Mouse (Mus musculus): ENCODE data around the gene Zcchc13. TPM values are rescaled to one million over a fixed set of nuclear protein-coding genes. Genes with fewer than 3 reads are reported as not detected.

Zcchc13 gene
- polyA plus RNA-seq, 1 experiment from 2014 or later = not detected

- no peak for ATAC-seq (ENCODE audit: insufficient number of reproducible peaks, insufficient read depth, low FRiP score, low read depth)
- Histone ChIP-seq H3K4me3 (ENCODE audit: low read depth, low read length) (peak overlapping the region; percentile 35; the same call in 1 of the 2 replicates), H3K4me1 (ENCODE audit: control insufficient read depth, insufficient read depth, low read length) (no peaks in the 10 kb centered on the region), H3K27me3 (ENCODE audit: control insufficient read depth, insufficient read depth, low read length) (no peaks in the 10 kb centered on the region), H3K9ac (replicated peaks; ENCODE audit: low read depth, low read length) (no peak overlapping the region), H3K9me3 (ENCODE audit: control insufficient read depth, low read depth, low read length) (no peaks in the 10 kb centered on the region), H3K4me2 (replicated peaks; ENCODE audit: low read depth, low read length) (peak overlapping the region; percentile 53), H3K36me3 (ENCODE audit: control insufficient read depth, insufficient read depth, low read length) (peaks cover 3% of the 10 kb centered on the region; the same call in 1 of the 2 replicates), H3K27ac (ENCODE audit: low read length) (no peak overlapping the region)
- WGBS = 76% methylated on average over 4 of the region's 4 CpGs
These were observed 14.9 kb upstream of the Zcchc13 start for GRCm38 (mm10) chrX:103615453-103615852.

GRCm38 (mm10) chrX:103616162-103616535, 14.2 kb upstream of the Zcchc13 start:
- peak overlapping the region; percentile 52 for H3K9ac ChIP-seq (replicated peaks; ENCODE audit: low read depth, low read length)
- ATAC-seq (ENCODE audit: insufficient number of reproducible peaks, insufficient read depth, low FRiP score, low read depth) = peak; percentile 30; the same call in 1 of the 2 replicates
- 27% methylated on average over 19 of the region's 19 CpGs for WGBS

GRCm38 (mm10) chrX:103616536-103617404, 13.6 kb upstream of the Zcchc13 start:
- peak; percentile 96 for ATAC-seq (ENCODE audit: insufficient number of reproducible peaks, insufficient read depth, low FRiP score, low read depth)
- no peaks in the 10 kb centered on the region for H3K27me3 ChIP-seq (ENCODE audit: control insufficient read depth, insufficient read depth, low read length)
- H3K9ac ChIP-seq (replicated peaks; ENCODE audit: low read depth, low read length) = peak overlapping the region; percentile 52
- H3K4me2 ChIP-seq (replicated peaks; ENCODE audit: low read depth, low read length) = peak overlapping the region; percentile 53
- peak overlapping the region; percentile 92 for H3K27ac ChIP-seq (ENCODE audit: low read length)
- no peaks in the 10 kb centered on the region for H3K9me3 ChIP-seq (ENCODE audit: control insufficient read depth, low read depth, low read length)
- no peaks in the 10 kb centered on the region for H3K4me1 ChIP-seq (ENCODE audit: control insufficient read depth, insufficient read depth, low read length)
- peak overlapping the region; percentile 35 for H3K4me3 ChIP-seq (ENCODE audit: low read depth, low read length)
- 2% methylated on average over 25 of the region's 50 CpGs for WGBS
- H3K36me3 ChIP-seq (ENCODE audit: control insufficient read depth, insufficient read depth, low read length) = no peaks in the 10 kb centered on the region; the same call in 1 of the 2 replicates

More at GRCm38 (mm10) chrX:103616162-103616535, 14.2 kb upstream of the Zcchc13 start:
- Histone ChIP-seq H3K4me3 (ENCODE audit: low read depth, low read length) (peak overlapping the region; percentile 35), H3K4me1 (ENCODE audit: control insufficient read depth, insufficient read depth, low read length) (no peaks in the 10 kb centered on the region), H3K36me3 (ENCODE audit: control insufficient read depth, insufficient read depth, low read length) (peaks cover 3% of the 10 kb centered on the region; the same call in 1 of the 2 replicates), H3K27ac (ENCODE audit: low read length) (peak overlapping the region; percentile 92), H3K27me3 (ENCODE audit: control insufficient read depth, insufficient read depth, low read length) (no peaks in the 10 kb centered on the region), H3K4me2 (replicated peaks; ENCODE audit: low read depth, low read length) (peak overlapping the region; percentile 53), H3K9me3 (ENCODE audit: control insufficient read depth, low read depth, low read length) (no peaks in the 10 kb centered on the region)

- Histone ChIP-seq H3K4me2 (replicated peaks; ENCODE audit: low read depth, low read length) (peak overlapping the region; percentile 38), H3K27me3 (ENCODE audit: control insufficient read depth, insufficient read depth, low read length) (no peaks in the 10 kb centered on the region), H3K9ac (replicated peaks; ENCODE audit: low read depth, low read length) (no peak overlapping the region), H3K4me3 (ENCODE audit: low read depth, low read length) (peak overlapping the region; percentile 35), H3K36me3 (ENCODE audit: control insufficient read depth, insufficient read depth, low read length) (no peaks in the 10 kb centered on the region; the same call in 1 of the 2 replicates), H3K9me3 (ENCODE audit: control insufficient read depth, low read depth, low read length) (no peaks in the 10 kb centered on the region), H3K27ac (ENCODE audit: low read length) (peak overlapping the region; percentile 92), H3K4me1 (ENCODE audit: control insufficient read depth, insufficient read depth, low read length) (no peaks in the 10 kb centered on the region)
- 19% methylated on average over 8 of the region's 8 CpGs for WGBS
- ATAC-seq (ENCODE audit: insufficient number of reproducible peaks, insufficient read depth, low FRiP score, low read depth) = no peak
These were observed 12.8 kb upstream of the Zcchc13 start for GRCm38 (mm10) chrX:103617405-103618095.

GRCm38 (mm10) chrX:103621799-103622198, 8.6 kb upstream of the Zcchc13 start:
- Histone ChIP-seq H3K9ac (replicated peaks; ENCODE audit: low read depth, low read length) (peak overlapping the region; percentile 54), H3K4me2 (replicated peaks; ENCODE audit: low read depth, low read length) (peak overlapping the region; percentile 64), H3K4me1 (ENCODE audit: control insufficient read depth, insufficient read depth, low read length) (no peaks in the 10 kb centered on the region), H3K9me3 (ENCODE audit: control insufficient read depth, low read depth, low read length) (no peaks in the 10 kb centered on the region), H3K4me3 (ENCODE audit: low read depth, low read length) (peak overlapping the region; percentile 30), H3K36me3 (ENCODE audit: control insufficient read depth, insufficient read depth, low read length) (no peaks in the 10 kb centered on the region), H3K27ac (ENCODE audit: low read length) (peak overlapping the region; percentile 92), H3K27me3 (ENCODE audit: control insufficient read depth, insufficient read depth, low read length) (no peaks in the 10 kb centered on the region)
- WGBS = 8% methylated on average over 8 of the region's 8 CpGs
- peak; percentile 34; the same call in 1 of the 2 replicates for ATAC-seq (ENCODE audit: insufficient number of reproducible peaks, insufficient read depth, low FRiP score, low read depth)

GRCm38 (mm10) chrX:103622260-103622934, 8.0 kb upstream of the Zcchc13 start:
- under 1% methylated on average over 33 of the region's 33 CpGs for WGBS

GRCm38 (mm10) chrX:103622935-103623280, 7.5 kb upstream of the Zcchc13 start:
- no peak for ATAC-seq (ENCODE audit: insufficient number of reproducible peaks, insufficient read depth, low FRiP score, low read depth)
- Histone ChIP-seq H3K4me1 (ENCODE audit: control insufficient read depth, insufficient read depth, low read length) (no peaks in the 10 kb centered on the region), H3K4me3 (ENCODE audit: low read depth, low read length) (peak overlapping the region; percentile 45), H3K27me3 (ENCODE audit: control insufficient read depth, insufficient read depth, low read length) (no peaks in the 10 kb centered on the region), H3K27ac (ENCODE audit: low read length) (peak overlapping the region; percentile 72), H3K36me3 (ENCODE audit: control insufficient read depth, insufficient read depth, low read length) (no peaks in the 10 kb centered on the region), H3K9ac (replicated peaks; ENCODE audit: low read depth, low read length) (peak overlapping the region; percentile 28; the same call in 1 of the 2 replicates), H3K4me2 (replicated peaks; ENCODE audit: low read depth, low read length) (peak overlapping the region; percentile 40), H3K9me3 (ENCODE audit: control insufficient read depth, low read depth, low read length) (no peaks in the 10 kb centered on the region)
- 5% methylated on average over 13 of the region's 13 CpGs for WGBS

More at GRCm38 (mm10) chrX:103622260-103622934, 8.0 kb upstream of the Zcchc13 start:
- no peaks in the 10 kb centered on the region for H3K9me3 ChIP-seq (ENCODE audit: control insufficient read depth, low read depth, low read length)
- ATAC-seq (ENCODE audit: insufficient number of reproducible peaks, insufficient read depth, low FRiP score, low read depth) = peak; percentile 93
- peak overlapping the region; percentile 45 for H3K4me3 ChIP-seq (ENCODE audit: low read depth, low read length)
- H3K27ac ChIP-seq (ENCODE audit: low read length) = peak overlapping the region; percentile 92
- no peaks in the 10 kb centered on the region for H3K36me3 ChIP-seq (ENCODE audit: control insufficient read depth, insufficient read depth, low read length)
- peak overlapping the region; percentile 54 for H3K9ac ChIP-seq (replicated peaks; ENCODE audit: low read depth, low read length)
- H3K4me1 ChIP-seq (ENCODE audit: control insufficient read depth, insufficient read depth, low read length) = no peaks in the 10 kb centered on the region
- no peaks in the 10 kb centered on the region for H3K27me3 ChIP-seq (ENCODE audit: control insufficient read depth, insufficient read depth, low read length)
- H3K4me2 ChIP-seq (replicated peaks; ENCODE audit: low read depth, low read length) = peak overlapping the region; percentile 64

- no peaks in the 10 kb centered on the region for H3K9me3 ChIP-seq (ENCODE audit: control insufficient read depth, low read depth, low read length)
- H3K4me2 ChIP-seq (replicated peaks; ENCODE audit: low read depth, low read length) = peak overlapping the region; percentile 40
- H3K9ac ChIP-seq (replicated peaks; ENCODE audit: low read depth, low read length) = peak overlapping the region; percentile 28; the same call in 1 of the 2 replicates
- no peaks in the 10 kb centered on the region for H3K36me3 ChIP-seq (ENCODE audit: control insufficient read depth, insufficient read depth, low read length)
- H3K27ac ChIP-seq (ENCODE audit: low read length) = peak overlapping the region; percentile 72; the same call in 1 of the 2 replicates
- ATAC-seq (ENCODE audit: insufficient number of reproducible peaks, insufficient read depth, low FRiP score, low read depth) = no peak
- no peaks in the 10 kb centered on the region for H3K4me1 ChIP-seq (ENCODE audit: control insufficient read depth, insufficient read depth, low read length)
- H3K27me3 ChIP-seq (ENCODE audit: control insufficient read depth, insufficient read depth, low read length) = no peaks in the 10 kb centered on the region
- under 1% methylated on average over 27 of the region's 28 CpGs for WGBS
- H3K4me3 ChIP-seq (ENCODE audit: low read depth, low read length) = peak overlapping the region; percentile 45
These were observed 7.0 kb upstream of the Zcchc13 start for GRCm38 (mm10) chrX:103623411-103623845.

All from stomach, embryonic 14.5 days (tissue).